8 mouse cellular contexts compared by ENCODE assay signal in genomic region chr17:72837140-72837712, GRCm38 (mm10). TPM values are rescaled to one million over a fixed set of nuclear protein-coding genes. Genes with fewer than 3 reads are reported as not detected.
DNase-seq lines count a peak whose midpoint lies in the region; ATAC-seq and TF ChIP-seq lines count a peak whose summit lies in the region.

No protein-coding gene starts in this region.

- no peak for TF ChIP-seq CTCF in embryonic fibroblast, embryonic 13.5 days (IDR thresholded peaks at IDR 0.05; ENCODE audit: borderline replicate concordance, insufficient read depth, low read length)

- peak; percentile 66 for ATAC-seq in kidney, embryonic 15.5 days (replicated peaks; ENCODE audit: low FRiP score)

- peak overlapping the region; percentile 97 for H3K4me3 ChIP-seq in embryonic fibroblast, embryonic 13.5 days (ENCODE audit: insufficient read depth, low read length)
- peak overlapping the region; percentile 97 for H3K4me3 ChIP-seq in heart, embryonic 10.5 days
- peak overlapping the region; percentile 96 for H3K4me3 ChIP-seq in kidney, embryonic 15.5 days (replicated peaks)
- H3K4me3 ChIP-seq in myocyte, result peak overlapping the region; percentile 60

- peak; percentile 84 for TF ChIP-seq POLR2A in embryonic fibroblast, embryonic 13.5 days (IDR thresholded peaks at IDR 0.05; ENCODE audit: low read depth, low read length)
- TF ChIP-seq POLR2A in myocyte (IDR thresholded peaks at IDR 0.05; ENCODE audit: insufficient read length, low read depth), result peak; percentile 85

- no peaks in the 10 kb centered on the region for H3K9me3 ChIP-seq in heart, embryonic 10.5 days
- H3K9me3 ChIP-seq in kidney, embryonic 15.5 days (replicated peaks), result no peaks in the 10 kb centered on the region

- peaks cover 6% of the 10 kb centered on the region for H3K4me1 ChIP-seq in embryonic fibroblast, embryonic 13.5 days (ENCODE audit: control insufficient read depth, insufficient read depth, low read length)
- H3K4me1 ChIP-seq in heart, embryonic 10.5 days, result peaks cover 9% of the 10 kb centered on the region
- peaks cover 19% of the 10 kb centered on the region for H3K4me1 ChIP-seq in kidney, embryonic 15.5 days

- peak overlapping the region; percentile 87 for H3K27ac ChIP-seq in embryonic fibroblast, embryonic 13.5 days (ENCODE audit: insufficient read depth, low read length)
- peak overlapping the region; percentile 98 for H3K27ac ChIP-seq in heart, embryonic 10.5 days
- peak overlapping the region; percentile 98 for H3K27ac ChIP-seq in kidney, embryonic 15.5 days

- H3K79me2 ChIP-seq in myocyte (ENCODE audit: control insufficient read depth, insufficient read depth), result peaks cover 26% of the 10 kb centered on the region

- H3ac ChIP-seq in myocyte (ENCODE audit: control insufficient read depth, insufficient read length), result peak overlapping the region; percentile 44

- 1% methylated on average over 51 of the region's 77 CpGs for WGBS in heart, embryonic 10.5 days
- WGBS in kidney, embryonic 15.5 days, result 1% methylated on average over 67 of the region's 77 CpGs

- no peaks in the 10 kb centered on the region for H3K27me3 ChIP-seq in heart, embryonic 10.5 days (ENCODE audit: insufficient read depth, poor library complexity, severe bottlenecking)
- H3K27me3 ChIP-seq in kidney, embryonic 15.5 days, result no peaks in the 10 kb centered on the region
- H3K27me3 ChIP-seq in myocyte (ENCODE audit: control insufficient read depth, insufficient read depth, insufficient read length), result peaks cover 7% of the 10 kb centered on the region

- peak overlapping the region; percentile 88 for H3K9ac ChIP-seq in kidney, embryonic 15.5 days

- peak; percentile 92 for DNase-seq in CD4-positive helper T cell, adult 2 months (ENCODE audit: low read depth, low spot score)
- DNase-seq in brain, adult 2 months (ENCODE audit: low read depth, low spot score), result peak; percentile 95
- DNase-seq in heart, embryonic 10.5 days (ENCODE audit: low spot score), result peak; percentile 95
- peak; percentile 94 for DNase-seq in liver
- peak; percentile 91 to 97 for DNase-seq in spleen, postnatal 4 days (ENCODE audit: low spot score in 2 of 2)

- no peaks in the 10 kb centered on the region for H3K36me3 ChIP-seq in heart, embryonic 10.5 days
- no peaks in the 10 kb centered on the region for H3K36me3 ChIP-seq in kidney, embryonic 15.5 days
- peaks cover 13% of the 10 kb centered on the region for H3K36me3 ChIP-seq in myocyte (ENCODE audit: control insufficient read depth, insufficient read depth)

- peak overlapping the region; percentile 73 for H3K4me2 ChIP-seq in kidney, embryonic 15.5 days
- H3K4me2 ChIP-seq in myocyte (ENCODE audit: low read depth), result peak overlapping the region; percentile 75

TF ChIP-seq in myocyte, 11 proteins besides CTCF, POLR2A, EP300 and RAD21:
- TF ChIP-seq MYOG (IDR thresholded peaks at IDR 0.05; ENCODE audit: control insufficient read depth in 1 of 3, insufficient read depth in 1 of 3, insufficient read length in 2 of 3, low read depth in 2 of 3) (peak in 2 of 3 experiments; percentile 87 to 89), SRF (IDR thresholded peaks at IDR 0.05; ENCODE audit: control insufficient read depth, insufficient read length, low read depth) (no peak), POLR2AphosphoS2 (IDR thresholded peaks at IDR 0.05; ENCODE audit: insufficient read length, low read depth) (peak; percentile 83), CEBPB (IDR thresholded peaks at IDR 0.05; ENCODE audit: insufficient read depth, poor library complexity, severe bottlenecking) (no peak), MYOD1 (IDR thresholded peaks at IDR 0.05; ENCODE audit: control insufficient read depth in 1 of 3, insufficient read length in 2 of 3, low read depth in 2 of 3) (peak in 2 of 3 experiments; percentile 42 to 78), USF1 (IDR thresholded peaks at IDR 0.05; ENCODE audit: low read depth) (peak; percentile 90)
TF ChIP-seq in myocyte: peak in this region for 4.

RNA-seq across cellular contexts. Expression of gene Ypel5, which starts 1.0 kb away (rescaled TPM):
- polyA plus RNA-seq in embryonic fibroblast, embryonic 13.5 days (2011; ENCODE audit: insufficient read length, low read depth, missing spikeins), result 61.7 and 74.5 TPM in 2 replicates
- 34.7 and 44.9 TPM in 2 replicates for polyA plus RNA-seq in heart, embryonic 10.5 days (2016; fragmentation: Nextera tagmentation; extraction: Ambion mirVana)
- 43.1 and 43.3 TPM in 2 replicates for polyA plus RNA-seq in kidney, embryonic 15.5 days (2015; fragmentation: Nextera tagmentation; extraction: Ambion mirVana)
- 23.9 TPM for polyA plus RNA-seq in myocyte (2012; fragmentation: generic; extraction: Trizol)

Comparison
In these comparisons a context has a peak if more than half of its experiments do, and no peak if none do; other contexts are left out.
1. Peak in every context shown above with its lines: DNase-seq, ATAC-seq, H3K4me3 ChIP-seq and H3K27ac ChIP-seq.